Mouse (Mus musculus): ENCODE measurements around the gene Auts2.

Auts2 gene

DNA sequence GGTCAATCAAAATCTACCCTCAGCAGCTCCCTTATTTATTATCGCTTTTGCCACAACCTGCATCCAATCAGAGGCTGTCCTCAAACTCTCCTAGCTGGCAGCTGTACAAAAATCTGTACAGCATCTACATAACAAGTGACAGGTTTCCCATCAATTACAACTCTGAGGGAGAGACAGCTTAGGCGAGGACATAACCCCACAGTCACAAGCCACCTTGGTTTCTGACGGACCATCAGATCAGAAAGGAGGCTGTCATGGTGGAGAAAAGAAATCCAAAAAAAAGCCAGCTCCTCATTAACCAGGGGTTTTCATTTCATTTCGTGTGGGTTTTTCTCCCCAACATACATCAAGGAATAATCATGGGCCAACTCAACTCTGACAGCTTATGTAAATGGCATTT lies 210.6 kb downstream of the Auts2 start:
- in situ Hi-C loops (cut with MboI; ENCODE audit: unreplicated experiment in 2 of 2) = no loop called here

GRCm38 (mm10) chr5:132329171-132329936 lies 213.8 kb downstream of the Auts2 start:
- in situ Hi-C loops (cut with MboI; ENCODE audit: unreplicated experiment in 2 of 2) = no loop called here

GRCm38 (mm10) chr5:132324246-132324883 lies 218.8 kb downstream of the Auts2 start:
- in situ Hi-C loops (cut with MboI; ENCODE audit: unreplicated experiment in 2 of 2) = no loop called here

DNA sequence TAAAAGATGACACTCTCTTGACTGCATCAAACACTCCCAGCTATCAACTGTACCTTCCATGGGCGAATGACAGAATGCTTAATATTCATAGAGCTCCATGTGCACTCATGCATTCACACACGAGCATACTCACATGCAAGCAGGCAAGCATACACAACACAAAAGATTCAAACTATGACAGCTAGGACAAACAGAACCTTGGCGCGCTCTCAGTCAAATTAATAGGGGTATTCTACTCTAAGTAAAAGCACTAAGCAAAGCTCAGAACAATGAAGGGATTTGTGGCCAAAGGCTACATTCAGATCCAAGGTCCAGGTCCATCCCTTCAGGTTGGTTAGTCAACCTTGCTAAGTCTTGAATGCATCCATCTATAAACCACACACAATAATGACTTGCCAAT lies 219.5 kb downstream of the Auts2 start:
- in situ Hi-C loops (cut with MboI; ENCODE audit: unreplicated experiment in 2 of 2) = no loop called here

DNA sequence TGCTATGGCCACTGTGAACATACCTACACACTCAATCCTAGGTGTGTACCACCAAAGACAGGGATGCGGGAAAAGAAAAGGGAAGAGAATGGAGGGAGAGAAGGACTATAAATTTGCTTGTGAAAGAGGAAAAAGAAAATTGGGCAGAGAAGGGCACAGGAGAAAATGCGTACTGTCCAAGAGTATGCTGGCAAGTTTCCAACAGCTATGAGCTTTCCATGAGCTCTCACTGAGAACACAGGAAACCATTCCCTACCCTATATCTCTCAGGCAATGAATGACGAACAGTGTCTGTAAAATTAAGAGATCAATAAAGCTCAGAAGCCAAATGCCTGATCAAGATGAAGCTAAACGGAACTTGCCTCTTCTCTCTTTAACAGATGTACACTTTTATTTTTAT lies 220.2 kb downstream of the Auts2 start:
- in situ Hi-C loops (cut with MboI; ENCODE audit: unreplicated experiment in 2 of 2) = no loop called here

- in situ Hi-C loops (cut with MboI; ENCODE audit: unreplicated experiment in 2 of 2) = no loop called here
These were observed 224.9 kb downstream of the Auts2 start for GRCm38 (mm10) chr5:132318026-132318765.

GRCm38 (mm10) chr5:132316897-132317296 lies 226.2 kb downstream of the Auts2 start:
- in situ Hi-C loops (cut with MboI; ENCODE audit: unreplicated experiment in 2 of 2) = no loop called here

DNA sequence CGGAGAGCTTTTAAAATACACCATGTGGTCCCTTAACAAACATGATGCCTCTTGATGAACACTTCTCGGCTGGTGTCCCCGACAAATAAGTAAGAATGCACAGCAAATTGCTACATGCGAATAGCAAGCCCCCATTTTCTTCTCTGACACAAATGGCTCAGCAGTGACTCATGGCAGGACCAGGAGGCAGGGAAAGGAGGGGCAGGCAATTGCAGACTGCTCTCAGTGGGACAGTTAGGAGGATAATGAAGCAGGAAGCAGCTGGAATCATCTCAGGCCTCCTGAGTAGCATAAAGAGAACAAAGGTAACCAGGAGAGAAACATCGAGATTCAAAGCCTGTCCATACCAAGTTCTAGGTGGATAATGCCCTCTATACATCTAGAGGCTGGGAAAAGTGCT lies 228.8 kb downstream of the Auts2 start:
- in situ Hi-C loops (cut with MboI; ENCODE audit: unreplicated experiment in 2 of 2) = no loop called here

GRCm38 (mm10) chr5:132307000-132307399 lies 236.1 kb downstream of the Auts2 start:
- in situ Hi-C loops (cut with MboI; ENCODE audit: unreplicated experiment in 2 of 2) = no loop called here

DNA sequence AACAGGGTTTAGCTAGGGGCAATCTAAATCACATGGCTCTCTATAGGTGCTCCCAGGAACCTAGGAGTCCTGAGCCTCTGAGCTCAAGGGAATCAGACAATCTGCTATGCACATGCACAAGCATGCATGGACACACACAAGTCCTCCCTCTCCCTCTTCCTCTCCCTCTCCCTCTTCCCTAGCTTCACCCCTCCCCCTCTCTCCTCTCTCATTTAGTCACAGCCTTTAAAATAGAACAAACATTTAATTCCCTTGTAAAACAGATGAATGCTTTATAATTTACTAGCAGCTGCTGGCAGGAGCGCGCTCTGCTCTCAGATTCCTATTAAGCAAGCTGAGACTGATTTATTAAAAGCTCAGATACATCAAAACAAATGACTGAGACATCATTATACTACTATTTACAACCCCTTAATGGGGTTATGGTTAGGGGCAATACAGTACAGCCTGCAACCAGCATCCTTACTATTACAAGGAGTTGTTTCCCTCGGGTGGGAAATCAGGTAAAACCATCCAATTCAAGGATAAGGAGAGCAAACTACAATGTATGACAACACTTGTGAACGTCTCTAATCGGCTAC lies 237.7 kb downstream of the Auts2 start:
- in situ Hi-C loops (cut with MboI; ENCODE audit: unreplicated experiment in 2 of 2) = no loop called here

DNA sequence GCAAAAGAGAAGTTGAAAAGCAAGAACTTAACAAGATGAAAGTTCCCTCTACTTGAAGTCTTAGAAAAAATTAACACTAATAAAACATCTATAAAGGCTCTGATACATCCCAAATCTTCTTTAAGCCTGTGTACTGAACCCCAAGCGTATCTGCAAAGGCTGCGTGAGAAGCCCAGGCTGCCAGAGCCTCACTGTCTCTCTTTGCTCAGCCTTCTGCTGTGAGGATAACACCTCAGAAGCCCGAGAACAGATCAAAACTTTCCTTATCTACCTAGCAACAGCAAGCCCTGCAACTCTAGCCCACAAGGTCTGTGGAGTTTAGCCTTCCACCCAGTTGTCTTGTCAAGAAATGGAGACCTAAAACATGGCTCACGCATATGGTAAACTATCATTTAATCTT lies 240.4 kb downstream of the Auts2 start:
- in situ Hi-C loops (cut with MboI; ENCODE audit: unreplicated experiment in 2 of 2) = no loop called here

DNA sequence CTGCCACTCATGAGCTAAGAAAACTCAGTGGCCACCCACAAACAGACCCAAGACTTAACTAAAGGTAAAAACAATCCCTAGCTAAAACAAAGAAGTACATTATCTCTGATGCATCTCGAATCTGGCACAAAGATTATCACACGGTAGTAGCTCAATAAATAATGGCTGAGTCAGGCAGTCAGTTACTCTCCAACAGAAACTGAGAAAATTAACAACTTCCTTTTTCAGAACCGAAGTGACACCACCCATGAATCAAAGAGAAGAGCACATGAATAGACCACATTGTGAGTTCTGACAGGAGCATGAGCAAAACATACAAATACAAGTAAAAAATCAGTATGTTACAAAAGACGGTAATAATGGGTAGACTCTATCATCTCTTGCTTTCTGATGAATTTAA lies 242.3 kb downstream of the Auts2 start:
- in situ Hi-C loops (cut with MboI; ENCODE audit: unreplicated experiment in 2 of 2) = no loop called here

- in situ Hi-C loops (cut with MboI; ENCODE audit: unreplicated experiment in 2 of 2) = no loop called here
These were observed 243.4 kb downstream of the Auts2 start for GRCm38 (mm10) chr5:132299716-132300115.

- in situ Hi-C loops (cut with MboI; ENCODE audit: unreplicated experiment in 2 of 2) = no loop called here
These were observed 244.1 kb downstream of the Auts2 start for GRCm38 (mm10) chr5:132298996-132299395.

GRCm38 (mm10) chr5:132297309-132297708 lies 245.8 kb downstream of the Auts2 start:
- in situ Hi-C loops (cut with MboI; ENCODE audit: unreplicated experiment in 2 of 2) = no loop called here

GRCm38 (mm10) chr5:132294469-132294868 lies 248.7 kb downstream of the Auts2 start:
- in situ Hi-C loops (cut with MboI; ENCODE audit: unreplicated experiment in 2 of 2) = no loop called here

DNA sequence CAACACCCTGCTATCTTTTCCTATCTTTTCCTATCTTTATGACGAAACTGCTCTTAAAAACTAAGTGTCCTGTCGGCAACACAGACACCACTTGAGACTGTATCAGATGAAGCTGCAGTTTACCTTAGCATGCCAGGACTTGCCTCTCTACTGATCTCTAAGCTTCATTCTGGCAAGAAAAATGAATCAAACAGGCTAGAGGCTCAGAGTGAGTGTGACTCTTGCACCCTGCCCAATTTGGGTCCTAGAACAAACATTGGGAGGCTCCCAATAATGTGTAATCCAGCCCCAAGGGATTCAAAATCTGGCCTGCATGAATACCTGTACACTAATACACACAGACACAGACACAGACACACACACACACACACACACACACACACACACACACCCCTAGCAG lies 250.2 kb downstream of the Auts2 start:
- in situ Hi-C loops (cut with MboI; ENCODE audit: unreplicated experiment in 2 of 2) = no loop called here

DNA sequence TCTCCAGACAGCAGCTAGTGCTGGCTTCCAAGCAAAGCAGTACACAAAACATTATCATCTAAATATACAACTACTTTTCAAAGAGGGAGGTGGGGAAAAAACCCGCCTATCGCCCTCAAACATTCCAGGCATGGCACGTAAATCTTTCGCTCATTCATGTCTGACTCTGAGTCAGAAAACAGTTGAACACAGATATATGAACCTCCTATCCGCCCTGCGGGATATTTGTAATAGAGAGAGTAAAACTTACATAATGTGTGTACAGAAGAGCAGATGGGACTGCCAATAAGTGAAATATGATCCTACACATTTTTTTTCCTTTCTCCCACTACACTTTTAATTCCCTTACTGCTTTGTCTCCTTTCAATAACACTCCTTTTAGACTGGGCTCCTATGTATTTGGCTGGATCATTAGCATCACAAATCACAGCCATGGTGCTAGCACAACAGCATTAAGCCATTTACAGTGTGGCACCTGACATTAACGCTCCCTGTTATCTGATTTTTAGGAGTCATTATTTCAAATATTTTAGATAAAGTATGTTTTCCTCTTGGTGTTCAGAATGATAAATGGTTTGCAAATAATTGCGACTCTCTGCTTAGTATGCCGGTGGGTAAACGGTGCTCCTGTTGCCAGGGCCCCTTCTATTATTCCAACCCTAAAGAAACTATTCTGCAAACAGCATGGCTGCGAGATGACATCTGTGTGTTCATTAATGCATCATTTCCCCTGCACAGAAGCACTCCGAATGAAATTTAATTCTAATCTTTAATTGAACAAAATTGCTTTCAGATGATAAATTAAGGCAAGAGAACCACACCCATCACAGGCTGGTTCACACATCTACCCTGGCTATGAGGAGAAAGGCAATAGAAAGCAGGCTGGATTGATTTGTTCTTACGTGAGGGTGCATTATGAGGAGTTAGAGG lies 252.3 kb downstream of the Auts2 start:
- in situ Hi-C loops (cut with MboI; ENCODE audit: unreplicated experiment in 2 of 2) = no loop called here

DNA sequence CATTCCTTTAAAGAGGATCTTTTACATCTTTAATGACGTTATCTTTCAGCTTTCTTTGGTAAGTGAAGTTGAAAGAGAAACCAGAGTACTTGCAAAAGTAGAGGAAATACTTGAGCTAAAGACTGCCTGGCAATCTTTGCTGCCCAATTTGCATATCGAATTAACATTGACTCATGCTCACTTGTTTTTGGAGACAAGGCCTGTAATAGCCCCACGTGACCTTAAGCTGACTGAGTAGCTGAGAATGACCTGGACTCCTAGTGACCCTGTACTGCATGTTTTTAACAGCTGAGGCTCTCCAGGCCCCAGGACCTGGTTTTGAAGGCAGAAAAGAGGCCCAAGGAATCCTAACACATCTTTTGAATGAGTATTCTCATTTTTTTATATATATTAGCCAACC lies 259.4 kb downstream of the Auts2 start:
- in situ Hi-C loops (cut with MboI; ENCODE audit: unreplicated experiment in 2 of 2) = no loop called here

Data from v-Abl transformed pro-B cells (cell line).